Mouse (Mus musculus) left cerebral cortex, adult 11 months (tissue): ENCODE measurements at regions not wholly inside any gene's neighbourhood (a gene's known extent, or its start where the extent isn't known, plus 50 kb on each side); places are given as distances from the start of the nearest gene placed in this dataset.

Experiments used
- DNase-seq: peaks from one replicate; pipeline ENCODE4 v3.0.0; 2022; ENCODE audit warnings: low spot score

- no peak for DNase-seq
Observed at GRCm38 (mm10) chr10:97249760-97250159, 229.6 kb upstream of the Dcn start.

DNA sequence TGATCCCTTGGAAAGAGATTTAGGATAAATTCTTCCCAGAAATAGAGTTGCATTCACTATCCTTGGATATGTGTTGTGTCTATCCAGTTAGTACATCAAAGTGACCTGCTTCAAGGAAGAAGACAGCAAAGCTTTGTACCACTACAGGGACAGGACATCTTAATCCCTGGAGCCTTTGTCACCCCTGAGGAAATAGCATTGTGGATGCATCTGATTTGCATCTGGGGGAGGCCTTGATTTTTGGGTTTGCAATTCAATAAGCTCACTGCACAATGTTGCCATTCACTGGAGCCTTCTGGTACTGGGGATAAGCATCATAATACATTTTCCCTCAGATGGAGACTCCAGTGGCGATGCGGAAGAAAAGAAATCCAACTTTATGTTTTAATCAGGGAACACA, 229.2 kb upstream of the Dcn start:
- no peak for DNase-seq

DNA sequence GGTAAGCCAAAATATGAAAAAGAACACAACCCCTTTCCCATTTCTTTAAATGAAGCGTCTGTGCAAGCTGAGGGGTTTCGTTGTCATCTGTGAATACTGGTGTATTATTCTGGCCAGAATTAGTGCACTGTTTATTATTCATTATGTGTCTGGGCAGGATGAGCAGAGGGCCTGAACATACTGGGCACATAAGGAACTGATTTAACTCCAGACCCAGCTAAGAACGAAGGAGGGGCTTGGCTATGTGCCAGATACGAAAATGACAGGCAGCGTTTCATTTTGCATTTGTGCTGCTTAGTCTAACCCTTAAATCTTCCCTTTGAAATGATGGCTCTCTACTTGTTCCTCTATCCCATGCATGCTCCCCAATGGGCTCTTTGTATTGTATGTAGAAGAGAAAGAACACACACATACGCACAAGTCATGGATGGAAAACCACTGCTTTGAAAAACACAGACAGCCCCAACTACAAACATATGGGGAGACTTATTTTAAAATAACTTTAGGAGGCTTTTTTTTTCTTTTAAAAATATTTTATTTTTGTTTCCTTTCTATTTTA, 213.4 kb upstream of the Dcn start:
- DNase-seq, result no peak

DNA sequence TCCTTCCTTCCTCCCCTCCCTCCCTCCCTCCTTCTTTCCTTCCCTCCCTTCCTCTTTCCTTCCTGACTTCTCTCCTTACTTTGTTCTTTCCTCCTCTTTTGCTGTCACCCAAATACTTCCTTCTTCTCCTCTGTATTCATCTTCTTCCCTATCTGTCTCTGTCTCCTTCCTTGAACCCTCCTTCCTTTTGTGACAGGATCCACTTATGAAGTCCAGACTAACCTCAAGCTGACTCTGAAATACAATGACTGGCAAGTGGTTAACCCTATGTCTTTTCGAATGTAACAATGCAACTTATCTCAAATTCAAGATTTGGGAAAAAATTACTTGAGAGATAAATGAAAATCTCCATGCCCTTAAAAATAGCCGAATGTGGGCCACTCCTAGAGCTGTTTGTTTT, 197.0 kb upstream of the Dcn start:
- DNase-seq, result no peak

DNA sequence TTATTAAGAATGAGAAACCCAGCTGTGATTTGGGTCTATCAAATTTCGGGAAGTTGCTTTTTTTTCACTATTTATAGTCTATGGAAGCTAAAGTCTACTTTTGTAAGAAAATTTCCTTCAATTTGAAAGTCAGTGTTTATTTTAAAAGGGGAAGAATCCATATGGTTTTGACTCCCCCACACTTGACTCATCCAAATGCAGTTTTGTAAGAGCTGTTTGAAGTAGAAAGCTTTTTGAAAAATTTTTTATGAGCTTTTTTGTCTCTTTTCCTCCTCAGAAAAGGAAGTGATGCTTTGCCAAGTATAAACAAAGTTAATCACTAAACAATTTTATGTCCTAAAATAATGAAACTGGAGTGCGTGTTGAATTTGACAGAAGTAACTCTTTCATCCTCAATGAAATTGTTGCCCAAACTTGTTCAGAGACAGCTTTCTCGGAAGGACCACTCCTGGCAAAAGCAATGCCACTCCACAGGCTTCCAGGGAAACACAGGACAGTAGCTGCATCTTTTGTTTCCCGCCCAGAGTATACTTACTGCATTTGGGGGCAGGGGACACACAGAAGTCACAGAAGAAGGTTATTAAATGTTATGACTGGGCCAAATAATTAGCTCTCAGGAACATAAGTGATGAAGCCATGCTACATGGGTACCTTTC, 196.4 kb upstream of the Dcn start:
- peak; percentile 8 for DNase-seq

- DNase-seq, result no peak
Observed at GRCm38 (mm10) chr10:97304791-97305355, 174.5 kb upstream of the Dcn start.

DNA sequence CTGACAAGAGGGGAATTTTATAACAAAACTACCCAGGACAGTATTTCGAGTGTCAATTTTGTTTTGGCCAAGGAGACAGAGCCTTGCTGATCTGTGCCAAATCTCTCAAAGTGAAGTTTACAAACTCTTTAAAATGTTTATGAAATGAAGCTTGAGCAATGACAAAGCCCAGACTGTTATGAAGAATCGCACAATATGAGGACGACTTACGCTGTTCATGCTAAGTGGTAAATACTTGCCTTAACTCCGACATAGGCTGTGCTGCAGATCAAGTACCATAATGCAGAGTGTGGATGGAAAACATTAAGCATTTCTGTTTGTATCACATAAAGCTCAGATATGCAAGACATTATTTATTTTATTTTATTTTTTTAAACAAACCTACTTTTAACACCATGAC, 169.8 kb upstream of the Dcn start:
- DNase-seq, result no peak

DNA sequence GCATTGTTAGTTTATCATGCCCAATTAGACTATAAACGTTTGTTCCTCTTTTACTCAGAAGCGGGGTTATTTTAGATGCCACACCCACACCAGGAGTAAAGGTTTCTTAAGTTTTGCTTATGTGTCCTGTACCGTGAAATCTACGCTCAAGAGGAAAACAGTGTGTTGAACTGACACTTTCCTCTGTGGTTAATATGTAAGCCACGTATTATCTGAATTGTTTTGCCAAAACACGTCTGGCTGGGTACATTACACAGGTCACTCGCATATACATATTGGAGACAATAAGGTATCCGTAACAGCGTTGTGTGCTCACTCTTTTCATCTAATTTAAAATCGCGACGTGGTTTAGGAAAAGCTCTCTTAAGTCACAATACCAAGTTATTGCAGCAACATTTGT, 166.9 kb upstream of the Dcn start:
- DNase-seq, result no peak

DNA sequence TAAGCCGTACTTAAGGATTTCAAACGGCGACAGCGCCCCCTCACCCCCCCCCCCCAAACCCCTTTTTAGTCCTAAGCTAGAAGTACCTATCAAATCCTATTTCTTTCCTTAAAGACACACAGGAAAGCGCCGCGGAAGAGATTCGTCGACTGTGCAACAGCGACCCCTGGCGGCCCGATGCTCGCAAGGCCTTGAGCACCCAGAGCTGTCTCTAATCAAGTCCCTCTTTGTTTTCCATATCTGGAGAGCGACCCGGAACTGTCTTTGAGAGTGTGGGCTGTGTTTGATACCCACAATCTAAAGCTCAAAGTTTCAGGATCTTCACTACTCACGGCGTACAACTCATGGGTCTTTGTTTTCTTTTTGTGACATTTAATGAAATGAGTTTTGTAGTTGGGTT, 166.4 kb upstream of the Dcn start:
- DNase-seq, result peak; percentile 87

DNA sequence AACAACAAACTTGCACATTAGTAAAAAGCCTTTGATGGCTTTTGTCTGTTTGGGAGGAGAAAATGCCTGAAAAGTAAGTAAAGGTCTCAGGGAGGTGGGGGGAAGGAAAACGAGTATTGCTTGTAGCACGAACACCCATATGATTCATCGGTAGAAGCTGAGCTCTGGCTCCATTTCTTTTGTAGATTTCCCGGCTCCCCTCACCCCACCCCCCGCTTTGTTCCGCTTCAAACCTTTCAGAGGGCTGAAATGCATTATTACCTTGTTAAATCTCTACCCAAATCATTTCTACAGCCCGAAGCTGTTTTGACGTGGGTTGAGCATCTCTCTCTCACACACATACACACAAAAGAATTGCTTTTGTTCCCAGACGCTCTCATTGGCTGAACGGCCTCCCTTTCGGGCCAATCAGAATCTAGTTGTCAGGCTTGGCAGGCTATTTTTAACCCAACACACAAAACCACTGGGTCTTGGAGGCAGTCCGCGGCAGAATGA, 166.0 kb upstream of the Dcn start:
- DNase-seq, result peak; percentile 90

DNA sequence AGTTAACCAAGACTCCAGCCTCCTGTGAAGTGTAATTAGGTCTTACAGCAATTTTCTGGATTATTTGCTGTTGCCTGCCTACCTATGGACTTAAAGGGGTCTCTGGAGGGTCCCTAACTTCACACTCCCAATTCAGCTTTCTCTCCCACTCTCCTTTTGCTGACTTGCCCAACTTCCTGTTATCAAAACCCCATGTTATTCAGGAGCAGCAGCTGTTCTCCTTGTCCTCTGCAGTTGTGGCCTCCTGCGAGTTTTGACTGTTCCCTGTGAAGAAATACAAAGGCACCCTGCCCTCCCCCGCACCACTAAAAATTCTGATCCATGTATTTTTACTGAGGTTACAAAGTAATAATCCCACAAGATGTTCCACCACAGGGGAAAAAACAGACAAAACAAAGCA, 146.8 kb upstream of the Dcn start:
- DNase-seq, result no peak

GRCm38 (mm10) chr10:97334044-97334443, 145.4 kb upstream of the Dcn start:
- DNase-seq, result no peak

- DNase-seq, result no peak
Observed at GRCm38 (mm10) chr10:97334606-97335150, 144.7 kb upstream of the Dcn start.

- DNase-seq, result no peak
Observed at GRCm38 (mm10) chr10:97338033-97338692, 141.2 kb upstream of the Dcn start.

DNA sequence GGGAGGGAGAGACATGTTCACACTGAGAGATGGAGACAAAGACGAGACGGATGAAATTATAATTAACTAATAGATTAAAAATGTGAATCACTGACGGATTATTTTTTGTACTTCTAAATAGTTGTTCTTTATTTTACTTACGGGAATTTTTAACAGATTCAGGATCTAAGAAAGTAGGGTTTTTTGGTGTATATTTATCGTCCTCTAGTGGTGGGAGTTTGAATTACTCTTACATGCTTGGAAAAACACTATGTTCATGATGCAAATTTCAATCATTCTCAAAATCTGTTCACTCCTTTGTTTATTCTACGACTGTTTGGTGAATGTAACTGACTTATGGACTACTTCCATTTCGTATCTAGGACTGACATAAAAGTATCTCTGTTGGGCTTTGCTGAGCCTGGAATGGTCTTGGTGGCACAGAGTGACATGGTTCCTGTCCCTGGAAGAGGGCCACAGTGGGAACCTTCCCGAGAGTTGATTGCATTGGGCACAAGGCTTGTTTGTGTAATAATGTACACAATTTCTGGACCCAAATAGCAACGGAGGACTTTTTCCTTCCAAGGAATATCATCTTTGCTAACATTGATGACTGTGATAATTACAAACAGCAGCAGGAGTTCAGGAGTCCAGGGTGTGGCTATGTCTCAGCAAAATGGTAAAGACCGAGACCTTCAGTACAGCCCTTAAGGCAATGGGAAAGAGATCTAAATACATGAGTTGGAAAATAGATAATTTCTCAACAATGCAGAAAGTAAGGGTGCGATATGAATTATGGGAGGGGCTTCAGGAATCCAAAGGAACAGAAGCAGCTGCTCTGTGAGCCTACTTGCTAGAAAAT, 139.3 kb upstream of the Dcn start:
- peak; percentile 24 for DNase-seq

DNA sequence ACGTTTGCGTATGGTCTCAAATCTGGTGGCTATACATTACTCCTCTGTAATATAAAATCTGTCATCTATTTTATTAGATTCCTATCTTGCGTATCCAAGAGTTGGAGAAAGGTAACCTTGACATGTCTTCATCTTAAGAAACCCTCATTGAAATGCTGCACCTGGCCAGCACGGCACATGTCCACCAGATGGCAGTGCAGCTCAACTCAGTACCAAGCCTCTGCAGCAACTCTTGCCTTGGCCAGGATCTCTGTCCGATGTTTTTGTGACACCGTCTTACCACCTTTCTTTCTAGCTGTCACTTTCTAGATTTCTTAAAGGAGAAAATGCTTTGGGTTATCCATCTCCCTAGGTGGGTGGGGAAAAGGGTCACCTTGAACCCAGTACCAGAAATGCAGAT, 134.1 kb upstream of the Dcn start:
- DNase-seq, result peak; percentile 39

- DNase-seq, result no peak
Observed at GRCm38 (mm10) chr10:97346949-97347348, 132.5 kb upstream of the Dcn start.

DNA sequence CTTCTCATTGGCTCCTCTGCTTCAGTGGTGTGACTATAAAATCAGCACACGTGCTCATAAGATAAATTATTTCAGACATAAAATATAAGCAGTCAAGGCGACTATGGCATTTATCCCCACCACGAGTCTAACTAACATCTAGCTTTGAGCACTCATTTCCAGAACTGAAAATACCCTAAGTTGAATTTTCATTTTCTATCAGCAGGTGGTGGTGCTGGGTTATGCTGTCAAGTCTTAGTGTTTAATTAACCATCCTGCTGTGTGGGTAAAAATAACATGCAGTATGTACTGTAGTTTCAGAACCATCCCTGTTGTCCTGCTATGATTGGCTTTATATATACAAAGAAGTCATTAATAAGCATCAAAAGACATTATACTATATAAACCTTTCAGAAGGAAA, 110.8 kb upstream of the Dcn start:
- DNase-seq, result no peak

- peak; percentile 12 for DNase-seq
Observed at GRCm38 (mm10) chr10:97375824-97376223, 103.6 kb upstream of the Dcn start.

DNA sequence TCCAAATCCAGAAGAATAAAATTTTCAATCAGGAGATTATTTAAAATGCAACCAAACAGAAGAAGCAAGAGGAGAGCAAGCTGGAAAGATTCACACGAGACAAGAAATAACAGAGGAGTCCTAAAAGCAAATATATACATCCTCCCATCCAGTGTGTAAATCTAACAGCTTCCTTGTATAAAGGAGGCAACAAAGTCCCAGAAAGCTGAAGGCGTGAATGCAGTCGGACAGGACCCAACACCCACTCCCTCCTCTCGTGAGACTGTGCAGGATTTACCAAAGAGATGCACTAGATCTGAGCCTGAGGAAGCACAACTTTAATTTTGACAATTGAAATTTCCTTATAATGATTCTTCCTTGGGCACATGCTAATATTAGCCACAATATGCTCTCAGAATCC, 103.0 kb upstream of the Dcn start:
- DNase-seq, result no peak

DNA sequence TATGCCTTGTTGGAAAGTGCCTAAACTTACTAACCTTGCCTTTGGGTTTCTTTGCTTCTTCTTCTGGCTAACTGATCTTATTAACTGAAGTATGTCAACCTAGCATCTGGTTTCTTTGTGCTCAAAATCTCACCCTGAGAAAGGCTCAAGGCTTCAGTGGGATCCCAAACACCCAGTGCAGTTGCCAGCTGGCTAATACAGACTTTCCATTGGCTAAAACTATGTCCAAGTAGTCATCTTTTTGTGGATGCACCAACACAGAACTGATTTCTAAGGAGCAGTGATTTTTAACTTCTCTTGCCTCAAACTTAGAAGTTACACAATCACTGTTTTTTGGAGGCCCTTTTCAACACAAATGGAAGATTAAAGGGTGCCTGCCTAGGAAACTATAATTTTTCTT, 97.8 kb upstream of the Dcn start:
- no peak for DNase-seq

DNA sequence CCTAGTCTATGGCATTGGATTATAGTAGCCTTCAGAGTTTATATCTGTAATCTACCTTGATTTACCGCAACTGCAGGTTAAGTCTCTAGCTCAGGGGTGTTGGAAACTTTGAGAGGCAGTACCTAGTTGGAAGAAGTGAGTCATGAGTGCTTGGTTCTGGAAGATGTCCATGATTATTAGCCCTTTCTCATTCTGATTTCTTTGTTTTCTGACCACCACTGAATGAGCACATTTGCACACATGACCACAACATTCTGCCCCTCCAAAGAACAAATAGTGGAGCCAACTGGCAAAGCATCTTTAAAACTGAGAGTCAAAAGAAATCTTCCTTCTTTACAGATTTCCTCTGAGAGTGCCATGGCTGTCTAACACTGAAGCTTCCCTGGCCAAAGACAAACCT, 95.5 kb upstream of the Dcn start:
- DNase-seq, result no peak
